Mouse (Mus musculus) erythroblast, embryonic 14.5 days (primary cell): ENCODE data around the gene Gm38392.

Experiments used
- GATA1 ChIP-seq: IDR thresholded peaks from 2 replicates; pipeline ENCODE4 v1.6.1; 2012; ENCODE audit warnings: low read length, inconsistent platforms, mixed read lengths
- TAL1 ChIP-seq: IDR thresholded peaks from 3 replicates; pipeline ENCODE4 v1.6.1; 2012; ENCODE audit warnings: low read length, inconsistent platforms, mixed read lengths

GRCm38 (mm10) chr3:88228906-88229305 is 58.1 kb downstream of the Gm38392 start:
- TF ChIP-seq GATA1 = no peak
- TF ChIP-seq TAL1 = no peak
